Mouse (Mus musculus) ovary, adult 2 months (tissue): ENCODE measurements around the gene Slc12a8. TPM values are rescaled to one million over a fixed set of nuclear protein-coding genes. Genes with fewer than 3 reads are reported as not detected.

Source experiments
- polyA plus RNA-seq: library from polyadenylated mRNA; depleted of rRNA; stranded (reverse); fragments of >200 nt; gene quantifications from 2 replicates; pipeline ENCODE4 v1.2.3, GENCODE M21; 2012; rRNA removed

The Slc12a8 gene
- polyA plus RNA-seq = 10.7 and 15.0 TPM in 2 replicates

DNA sequence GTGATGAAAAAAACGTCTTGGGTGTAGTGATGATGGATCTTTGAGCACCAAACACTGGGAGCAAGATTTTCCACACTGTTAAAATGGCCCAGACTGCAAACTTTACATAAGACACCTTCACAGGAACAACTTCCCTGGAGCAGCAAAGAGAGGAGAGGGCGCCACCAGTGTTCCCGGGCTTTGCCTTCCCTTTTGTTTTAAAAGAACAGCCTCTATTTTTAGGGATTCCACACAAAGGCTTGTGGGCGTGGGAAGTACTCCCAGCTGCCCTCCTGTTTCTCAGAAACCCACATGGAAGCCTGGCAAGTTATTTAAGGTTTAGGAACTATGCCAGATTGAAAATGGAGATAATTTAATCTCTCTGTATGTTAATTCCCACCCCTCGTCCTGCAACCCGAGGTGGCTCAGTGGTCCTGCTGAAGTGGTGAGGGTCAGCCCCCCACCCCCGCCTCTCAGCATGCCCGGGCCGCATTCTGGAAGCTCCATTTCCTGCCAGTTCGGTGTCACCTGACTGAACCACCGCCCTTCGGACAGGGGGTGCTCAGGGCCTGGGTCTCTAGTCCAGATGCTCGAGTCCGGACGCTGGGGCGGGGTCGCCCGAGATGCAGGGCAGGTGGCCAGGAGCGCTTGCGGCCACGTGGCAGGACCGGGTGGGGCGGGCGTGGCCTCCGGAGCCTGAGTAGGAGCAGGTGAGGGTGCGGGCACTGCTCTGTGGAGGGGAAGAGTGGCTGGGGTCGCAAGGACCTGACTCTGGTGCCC lies at the start of gene Slc12a8:
Slc12a8 (plus strand) TSS at position 522 of the 759 bp plus-strand sequence.

GRCm38 (mm10) chr16:33684162-33684702 lies 167.1 kb downstream of the Slc12a8 start, which contains the start of gene Heg1:
TSS of gene Heg1 (plus strand) at chr16:33684370.

Other genes with a start within 250 kb of the Slc12a8 start
- gene Zfp148, start 136.5 kb upstream of the Slc12a8 start, polyA plus RNA-seq = 7.7 and 11.6 TPM in 2 replicates
- 108 and 169 TPM in 2 replicates for gene Heg1, start 167.0 kb downstream of the Slc12a8 start, polyA plus RNA-seq